Mouse (Mus musculus) stomach, embryonic 15.5 days (tissue): ENCODE data around the gene Eif4e1b. TPM values are rescaled to one million over a fixed set of nuclear protein-coding genes. Genes with fewer than 3 reads are reported as not detected.

ENCODE experiments used
- ATAC-seq: fragments of 200-750 bp; cut with Nextera tagmentation; 2 replicates; pipeline ENCODE4 v1.8.0; 2017; ENCODE audit warnings: low read depth, moderate number of reproducible peaks, moderate TSS enrichment; ENCODE audit not compliant: insufficient read depth, low FRiP score
- H3K27ac ChIP-seq: fragments of 300-500 bp; sonication (generic); 2 replicates; pipeline ENCODE4 v1.5.1; 2015; ENCODE audit warnings: mild to moderate bottlenecking, inconsistent platforms
- H3K27me3 ChIP-seq: fragments of 300-500 bp; sonication (generic); replicated peaks from 2 replicates; pipeline ENCODE4 v1.6.1; 2015; ENCODE audit warnings: inconsistent platforms
- H3K36me3 ChIP-seq: fragments of 300-500 bp; sonication (generic); 2 replicates; pipeline ENCODE4 v1.6.1; 2015; ENCODE audit warnings: inconsistent platforms
- H3K4me1 ChIP-seq: fragments of 300-500 bp; sonication (generic); 2 replicates; pipeline ENCODE4 v1.6.1; 2015; ENCODE audit warnings: inconsistent platforms
- H3K4me2 ChIP-seq: fragments of 300-500 bp; sonication (generic); 2 replicates; pipeline ENCODE4 v1.6.1; 2015; ENCODE audit warnings: mild to moderate bottlenecking, inconsistent platforms
- H3K4me3 ChIP-seq: fragments of 300-500 bp; sonication (generic); replicated peaks from 2 replicates; pipeline ENCODE4 v1.5.1; 2015; ENCODE audit warnings: inconsistent platforms
- H3K9ac ChIP-seq: fragments of 300-500 bp; sonication (generic); 2 replicates; pipeline ENCODE4 v1.6.1; 2015; ENCODE audit warnings: inconsistent platforms
- H3K9me3 ChIP-seq: fragments of 300-500 bp; sonication (generic); 2 replicates; pipeline ENCODE4 v1.6.1; 2016; ENCODE audit warnings: inconsistent platforms
- WGBS: fragments of 180-500 bp; shearing (Covaris S2); methylation state at CpG from one replicate; pipeline ENCODE4 v1.1.7; 2015; 5-methylcytosine and 5-hydroxymethylcytosine counted together
- polyA plus RNA-seq: library from polyadenylated mRNA; unstranded; fragments of >200 nt; fragmentation: Nextera tagmentation; extraction: Ambion mirVana; gene quantifications from 2 replicates; pipeline ENCODE4 v1.2.1, GENCODE M21; 2015

Eif4e1b gene
- polyA plus RNA-seq, 1 experiment from 2014 or later, result not detected

DNA sequence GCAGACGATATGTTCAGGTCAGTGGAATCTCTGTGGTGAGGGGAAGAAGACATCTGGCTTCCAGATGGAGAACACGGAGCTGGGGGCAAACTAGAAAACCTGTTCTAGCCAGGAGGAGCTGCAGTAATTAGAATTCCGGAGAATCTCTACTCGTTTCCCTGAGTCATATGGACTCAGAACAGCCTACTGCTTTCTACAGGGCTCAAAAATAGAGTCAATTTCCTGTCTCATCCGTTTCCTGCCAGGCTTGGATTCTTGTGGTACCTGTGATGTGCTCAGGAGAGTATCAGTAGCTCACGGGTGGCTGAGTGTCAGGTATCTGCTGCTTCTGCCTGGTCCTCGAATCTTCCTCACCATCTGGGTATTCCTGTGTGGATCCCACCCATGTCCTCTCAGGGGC lies 27.7 kb downstream of the Eif4e1b start:
- Histone ChIP-seq H3K9ac (no peak overlapping the region), H3K4me2 (no peak overlapping the region), H3K36me3 (no peaks in the 10 kb centered on the region), H3K4me1 (no peaks in the 10 kb centered on the region), H3K27me3 (0 out of 2 replicates have a peak, but pooled peaks cover under 1% of the 10 kb centered on the region), H3K4me3 (no peak overlapping the region), H3K27ac (no peak overlapping the region), H3K9me3 (no peaks in the 10 kb centered on the region)
- ATAC-seq, result no peak
- 56% methylated on average over 7 of the region's 7 CpGs for WGBS

DNA sequence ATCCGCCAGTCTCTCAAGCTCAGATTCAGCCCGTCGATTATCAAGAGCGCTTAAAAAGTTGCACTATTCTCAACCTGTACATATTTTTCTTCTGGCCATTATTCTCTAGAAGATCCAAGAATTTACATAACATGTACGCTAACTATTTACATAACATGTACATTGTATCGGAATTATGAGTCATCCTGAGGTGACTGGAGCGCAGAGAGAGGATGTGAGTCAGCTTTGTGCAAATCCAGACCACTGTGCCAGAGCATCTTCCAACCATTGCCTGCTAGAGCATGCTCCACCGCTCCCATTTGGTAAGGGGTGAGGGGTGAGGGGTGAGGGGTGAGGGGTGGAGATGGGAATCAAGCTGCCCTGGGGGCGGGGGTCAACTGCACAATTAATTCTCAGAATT lies 29.6 kb downstream of the Eif4e1b start:
- no peak overlapping the region for H3K27ac ChIP-seq
- WGBS, result 76% methylated on average over 9 of the region's 9 CpGs
- H3K9ac ChIP-seq, result no peak overlapping the region
- no peak for ATAC-seq
- no peak overlapping the region for H3K4me2 ChIP-seq
- H3K27me3 ChIP-seq, result no peaks in the 10 kb centered on the region
- H3K4me1 ChIP-seq, result no peaks in the 10 kb centered on the region
- no peaks in the 10 kb centered on the region for H3K9me3 ChIP-seq
- no peaks in the 10 kb centered on the region for H3K36me3 ChIP-seq
- no peak overlapping the region for H3K4me3 ChIP-seq

DNA sequence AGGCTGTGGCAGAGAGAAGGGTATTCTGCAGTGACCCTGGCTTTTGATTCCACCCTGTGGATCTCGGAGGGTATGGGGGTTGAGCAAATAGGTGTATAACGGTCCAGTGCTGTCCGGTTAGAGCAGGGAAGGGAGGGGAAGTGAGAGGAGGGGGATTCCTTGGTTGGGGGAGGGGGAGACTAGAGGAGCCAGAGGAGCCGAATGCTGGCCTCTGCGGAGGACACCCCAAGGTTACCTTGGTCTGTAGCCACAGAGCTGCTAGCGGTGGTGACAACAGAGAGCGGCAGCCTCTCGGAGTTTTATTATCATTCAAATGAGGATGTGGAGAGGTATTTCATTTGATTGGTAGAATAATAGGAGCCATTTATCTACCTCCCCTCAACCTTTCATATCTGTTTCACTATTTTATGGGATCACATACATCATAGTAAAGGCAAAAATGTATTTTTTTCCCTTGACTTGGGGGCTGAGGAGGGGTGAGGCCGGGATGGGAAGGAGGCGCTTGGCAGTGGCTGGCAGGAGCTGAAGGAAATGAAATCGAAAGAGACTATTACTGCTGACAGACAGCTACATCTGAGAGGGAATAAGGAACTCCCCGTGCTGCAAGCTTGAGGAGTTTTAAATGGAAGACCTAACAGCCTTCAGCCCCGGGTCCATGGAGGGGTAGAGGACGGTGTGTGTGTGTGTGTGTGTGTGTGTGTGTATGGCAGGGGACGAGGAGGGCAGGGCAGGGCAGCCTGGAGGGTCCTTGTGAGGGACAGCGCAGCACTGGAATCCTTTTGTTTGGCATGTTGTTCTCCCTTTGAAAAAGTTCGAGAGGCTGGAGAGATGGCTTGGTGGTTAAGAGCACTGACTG lies 34.8 kb downstream of the Eif4e1b start:
- H3K4me1 ChIP-seq, result no peaks in the 10 kb centered on the region
- H3K27ac ChIP-seq, result no peak overlapping the region
- no peak overlapping the region for H3K4me2 ChIP-seq
- no peak overlapping the region for H3K9ac ChIP-seq
- no peaks in the 10 kb centered on the region for H3K36me3 ChIP-seq
- ATAC-seq, result no peak
- 28% methylated on average over 17 of the region's 17 CpGs for WGBS
- H3K27me3 ChIP-seq, result no peaks in the 10 kb centered on the region
- no peaks in the 10 kb centered on the region for H3K9me3 ChIP-seq
- H3K4me3 ChIP-seq, result no peak overlapping the region

DNA sequence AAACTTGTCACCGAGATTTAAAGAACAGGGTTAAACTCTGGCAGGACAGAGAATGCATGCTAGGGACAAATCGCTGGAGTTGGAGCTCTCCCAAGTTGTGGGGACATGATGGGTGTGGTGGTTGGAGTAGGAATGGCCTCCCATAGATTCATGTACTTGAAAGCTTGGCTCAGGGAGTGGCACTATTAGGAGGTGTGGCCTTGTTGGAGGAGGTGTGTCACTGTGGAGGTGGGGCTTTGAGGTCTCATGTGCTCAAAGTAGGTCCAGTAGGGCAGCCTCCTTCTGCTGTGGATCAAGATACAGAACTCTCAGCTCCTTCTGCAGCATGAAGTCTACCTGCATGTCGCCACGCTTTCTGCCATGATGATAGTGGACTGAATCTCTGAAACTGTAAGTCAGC lies 37.3 kb downstream of the Eif4e1b start:
- Histone ChIP-seq H3K9me3 (no peaks in the 10 kb centered on the region), H3K27me3 (no peaks in the 10 kb centered on the region), H3K36me3 (no peaks in the 10 kb centered on the region), H3K4me1 (peaks cover 6% of the 10 kb centered on the region; the same call in 1 of the 2 replicates), H3K27ac (no peak overlapping the region), H3K4me3 (no peak overlapping the region), H3K9ac (no peak overlapping the region), H3K4me2 (no peak overlapping the region)
- no peak for ATAC-seq
- 77% methylated on average over 4 of the region's 4 CpGs for WGBS

DNA sequence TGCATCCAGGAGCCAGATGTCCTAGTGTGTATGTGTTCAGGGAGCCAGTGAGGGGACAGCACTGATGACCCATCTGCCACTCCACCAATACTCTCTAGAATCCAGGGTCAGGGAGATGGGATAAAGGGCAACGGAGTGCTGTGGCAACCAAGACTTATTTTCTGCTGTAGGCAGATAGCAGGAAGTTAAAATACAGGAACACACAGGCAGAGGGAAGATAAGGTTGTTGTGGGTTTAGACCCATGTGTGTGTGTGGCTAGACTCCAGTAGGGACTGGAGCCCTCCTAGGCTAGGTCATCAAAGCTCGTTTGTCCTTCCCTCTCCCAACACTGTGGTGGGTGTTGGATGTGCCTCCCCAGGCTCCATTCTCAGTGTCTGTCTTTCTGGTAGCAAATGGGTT lies 38.1 kb downstream of the Eif4e1b start:
- Histone ChIP-seq H3K27ac (no peak overlapping the region), H3K4me1 (peaks cover 6% of the 10 kb centered on the region; the same call in 1 of the 2 replicates), H3K4me3 (no peak overlapping the region), H3K9ac (no peak overlapping the region), H3K4me2 (no peak overlapping the region), H3K9me3 (no peaks in the 10 kb centered on the region), H3K36me3 (no peaks in the 10 kb centered on the region), H3K27me3 (no peaks in the 10 kb centered on the region)
- WGBS, result 70% methylated on average over 2 of the region's 2 CpGs
- no peak for ATAC-seq

DNA sequence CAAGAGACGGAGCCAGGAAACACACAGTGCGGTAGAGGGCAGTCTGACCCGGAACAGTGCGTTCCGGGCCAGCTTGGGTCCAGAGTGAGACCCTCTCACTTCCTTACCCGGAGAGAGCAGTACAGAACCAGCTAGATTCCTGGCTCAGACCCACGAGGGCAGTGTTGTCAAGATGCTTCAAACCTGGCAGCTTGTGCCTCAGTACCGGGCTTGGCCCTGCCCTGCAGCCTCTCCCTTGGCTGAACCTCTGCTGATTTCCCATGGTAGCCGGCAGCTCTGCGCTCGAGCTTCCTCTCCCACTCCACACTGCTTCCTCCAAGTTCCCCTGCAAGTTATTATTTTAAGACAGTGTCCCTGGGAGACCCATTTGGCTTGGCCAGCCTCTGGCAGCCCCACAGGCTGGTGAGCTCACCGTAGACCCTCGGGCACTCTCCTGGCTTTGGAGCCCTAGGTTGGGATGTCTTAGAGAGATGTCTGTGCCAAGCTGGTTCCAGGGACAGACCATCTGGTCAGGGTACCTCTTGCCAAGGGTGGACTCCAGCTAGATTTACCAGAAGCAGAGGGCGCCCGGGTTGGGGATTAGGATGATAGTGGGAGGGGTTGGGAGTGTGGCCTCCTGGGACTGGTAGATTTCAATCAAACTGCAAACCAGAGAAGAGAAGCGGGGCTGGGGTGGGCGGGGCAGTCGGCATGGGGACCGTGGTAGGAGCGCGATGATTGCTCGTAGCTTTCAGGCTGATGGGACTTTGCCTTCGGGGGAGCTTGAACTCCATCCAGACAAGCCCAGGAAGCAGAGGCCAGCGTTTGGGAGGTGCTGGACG lies 40.5 kb downstream of the Eif4e1b start:
- 20% methylated on average over 25 of the region's 25 CpGs for WGBS
- H3K27me3 ChIP-seq, result no peaks in the 10 kb centered on the region
- no peak overlapping the region for H3K27ac ChIP-seq
- no peak overlapping the region; the same call in 1 of the 2 replicates for H3K4me3 ChIP-seq
- H3K36me3 ChIP-seq, result no peaks in the 10 kb centered on the region
- H3K9me3 ChIP-seq, result no peaks in the 10 kb centered on the region
- H3K4me1 ChIP-seq, result peaks cover 6% of the 10 kb centered on the region; the same call in 1 of the 2 replicates
- peak; percentile 29; the same call in 1 of the 2 replicates for ATAC-seq
- no peak overlapping the region for H3K9ac ChIP-seq
- H3K4me2 ChIP-seq, result peak overlapping the region; percentile 46

DNA sequence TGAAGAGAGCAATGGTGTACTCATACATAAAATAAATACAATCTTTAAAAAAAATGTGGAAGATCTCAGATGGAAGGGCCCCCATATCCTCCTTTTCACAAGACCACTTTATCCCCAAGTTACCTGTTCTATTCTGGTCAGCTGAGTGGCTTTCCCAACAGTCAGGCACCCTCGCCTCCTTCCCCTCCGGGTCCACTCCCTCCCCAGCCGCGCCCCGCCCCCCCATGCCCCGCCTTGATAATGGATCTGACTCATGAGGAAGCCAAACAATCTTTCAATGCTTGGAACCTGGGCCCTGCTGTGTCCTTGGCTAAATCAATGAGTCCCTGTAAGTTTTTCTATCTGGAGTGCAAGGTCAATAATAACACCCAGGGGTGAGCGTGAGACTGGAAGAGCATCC lies 44.2 kb downstream of the Eif4e1b start:
- 37% methylated on average over 7 of the region's 7 CpGs for WGBS
- peaks cover 6% of the 10 kb centered on the region; the same call in 1 of the 2 replicates for H3K4me1 ChIP-seq

DNA sequence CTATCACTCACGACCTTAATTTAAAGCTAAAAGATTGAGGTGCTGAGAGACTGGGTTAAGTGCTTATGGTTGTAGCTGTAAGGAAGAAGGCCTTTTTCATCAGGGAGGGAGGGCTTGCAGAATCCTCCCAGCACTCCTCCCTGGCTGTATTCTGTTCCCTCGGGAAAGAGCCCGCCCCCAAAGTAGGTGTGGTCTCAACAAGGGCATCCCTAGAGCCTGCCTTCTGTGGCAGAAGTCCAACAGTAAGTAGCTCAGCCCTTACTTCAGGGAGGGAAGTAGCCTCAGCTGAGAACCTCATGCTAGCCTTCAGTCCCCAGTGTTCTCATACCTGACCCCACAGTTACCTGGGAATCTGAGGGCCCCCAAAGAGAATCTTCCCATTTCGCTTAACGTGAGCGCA lies 44.7 kb downstream of the Eif4e1b start:
- ATAC-seq, result 0 out of 2 replicates have a peak, but pooled peaks have one; percentile 65
- no peaks in the 10 kb centered on the region for H3K27me3 ChIP-seq

More for the DNA sequence above, 44.2 kb downstream of the Eif4e1b start:
- H3K27ac ChIP-seq, result no peak overlapping the region
- peak; percentile 35; the same call in 1 of the 2 replicates for ATAC-seq
- H3K4me3 ChIP-seq, result no peak overlapping the region
- H3K4me2 ChIP-seq, result no peak overlapping the region
- no peaks in the 10 kb centered on the region for H3K27me3 ChIP-seq
- no peaks in the 10 kb centered on the region for H3K9me3 ChIP-seq
- no peak overlapping the region for H3K9ac ChIP-seq
- H3K36me3 ChIP-seq, result no peaks in the 10 kb centered on the region

DNA sequence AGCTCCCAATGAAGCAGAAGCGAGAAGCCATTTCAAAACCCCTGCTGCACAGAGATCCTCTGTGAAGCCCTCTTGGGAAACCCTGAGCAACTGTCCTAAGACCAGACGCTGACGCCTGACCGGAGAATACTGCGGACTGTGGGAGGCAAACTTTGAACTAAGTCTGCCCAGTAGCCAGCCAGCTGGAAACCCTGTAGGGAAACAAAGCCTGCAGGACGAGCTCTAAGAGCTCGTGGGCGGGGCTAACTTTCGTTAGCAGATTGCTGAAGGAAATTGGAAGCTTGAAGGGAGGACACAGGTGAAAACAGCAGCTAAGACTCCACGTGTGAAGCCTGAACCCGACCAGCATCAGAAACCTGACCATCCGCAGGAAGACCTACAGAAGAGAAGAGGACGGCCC lies 45.7 kb downstream of the Eif4e1b start:
- Histone ChIP-seq H3K4me3 (no peak overlapping the region), H3K27me3 (no peaks in the 10 kb centered on the region), H3K4me2 (0 out of 2 replicates have a peak overlapping the region, but pooled peaks have one; percentile 8), H3K9me3 (no peaks in the 10 kb centered on the region), H3K4me1 (peaks cover 4% of the 10 kb centered on the region; the same call in 1 of the 2 replicates), H3K9ac (no peak overlapping the region), H3K36me3 (no peaks in the 10 kb centered on the region), H3K27ac (no peak overlapping the region)
- WGBS, result 5% methylated on average over 13 of the region's 13 CpGs
- no peak for ATAC-seq

More for the DNA sequence above, 44.7 kb downstream of the Eif4e1b start:
- Histone ChIP-seq H3K36me3 (no peaks in the 10 kb centered on the region), H3K4me3 (no peak overlapping the region), H3K27ac (no peak overlapping the region), H3K9ac (no peak overlapping the region), H3K9me3 (no peaks in the 10 kb centered on the region), H3K4me2 (no peak overlapping the region), H3K4me1 (peaks cover 6% of the 10 kb centered on the region; the same call in 1 of the 2 replicates)
- 52% methylated on average over 6 of the region's 6 CpGs for WGBS

DNA sequence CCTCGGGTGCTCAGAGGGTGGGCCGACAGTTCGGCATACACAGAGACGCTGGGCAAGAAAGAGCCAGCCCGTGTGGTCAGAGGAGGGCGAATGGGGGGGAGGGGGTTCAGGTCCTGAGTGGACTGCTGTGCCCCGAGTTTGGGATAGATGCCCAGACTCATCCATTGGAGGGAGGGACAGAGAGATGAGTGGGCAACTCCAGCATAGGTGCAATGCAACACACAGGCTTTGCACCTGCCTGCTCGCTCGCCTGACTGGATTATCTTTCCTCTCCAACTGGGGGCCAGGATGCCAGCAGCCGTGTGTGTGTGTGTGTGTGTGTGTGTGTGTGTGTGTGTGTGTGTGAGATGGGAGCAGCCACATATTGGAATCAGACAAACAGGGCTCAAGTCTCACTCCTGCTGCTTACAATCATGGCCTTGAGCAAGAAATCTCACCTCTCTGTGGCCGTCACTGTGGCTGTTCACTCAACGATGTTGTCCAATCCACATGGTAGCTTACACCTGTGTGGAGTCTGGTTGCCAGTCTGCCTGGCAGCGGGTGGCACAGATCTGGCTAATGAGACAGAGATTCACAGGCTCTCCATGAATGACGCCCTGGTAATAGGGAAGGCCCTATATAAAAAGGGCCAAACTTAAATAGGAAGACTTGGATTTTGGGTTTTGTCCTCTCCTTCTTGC lies 52.7 kb downstream of the Eif4e1b start:
- 73% methylated on average over 14 of the region's 14 CpGs for WGBS

DNA sequence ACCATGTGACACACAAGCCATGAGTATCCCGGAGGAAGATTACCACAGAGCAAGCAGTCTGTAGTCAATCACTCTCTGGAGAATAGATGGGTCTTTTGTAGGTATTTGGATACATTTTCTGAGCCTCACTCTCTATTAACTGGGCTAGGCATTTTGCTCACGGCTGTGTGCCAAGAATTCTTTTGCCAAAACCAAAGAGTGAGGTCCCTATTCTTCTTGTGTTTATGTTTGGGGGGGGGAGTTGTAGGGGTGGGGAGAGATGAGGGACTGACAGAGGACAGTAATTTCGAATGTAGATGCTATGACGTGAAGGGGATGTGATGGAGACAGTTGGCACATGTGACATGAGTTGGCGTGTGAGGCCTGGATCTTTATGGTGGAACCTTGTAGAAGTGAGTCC lies 53.3 kb downstream of the Eif4e1b start:
- Histone ChIP-seq H3K27ac (no peak overlapping the region), H3K27me3 (no peaks in the 10 kb centered on the region), H3K4me1 (no peaks in the 10 kb centered on the region), H3K9me3 (no peaks in the 10 kb centered on the region), H3K4me2 (no peak overlapping the region), H3K9ac (no peak overlapping the region), H3K4me3 (no peak overlapping the region), H3K36me3 (no peaks in the 10 kb centered on the region)
- 65% methylated on average over 5 of the region's 5 CpGs for WGBS
- no peak for ATAC-seq

More for the DNA sequence above, 52.7 kb downstream of the Eif4e1b start:
- Histone ChIP-seq H3K4me3 (no peak overlapping the region), H3K27me3 (no peaks in the 10 kb centered on the region), H3K4me1 (no peaks in the 10 kb centered on the region), H3K36me3 (no peaks in the 10 kb centered on the region), H3K27ac (no peak overlapping the region), H3K9me3 (no peaks in the 10 kb centered on the region), H3K4me2 (no peak overlapping the region), H3K9ac (no peak overlapping the region)
- ATAC-seq, result no peak
